ENCODE assay signal across 29 mouse cellular contexts in genomic region chr9:32368812-32369211, GRCm38 (mm10). TPM values are rescaled to one million over a fixed set of nuclear protein-coding genes. Genes with fewer than 3 reads are reported as not detected.
DNase-seq lines count a peak whose midpoint lies in the region; ATAC-seq and TF ChIP-seq lines count a peak whose summit lies in the region.
"Had no signal": no experiment of that assay in that cellular context is flagged by ENCODE, and none has a peak within 500 bp of the region (broad histone marks: within the 10 kb centered on the region; RNA-seq: fewer than 3 reads in every experiment).

No protein-coding gene starts in this region.

- H3K27me3 ChIP-seq in kidney, embryonic 14.5 days (ENCODE audit: control insufficient read depth, insufficient read depth, low read length), result no peaks in the 10 kb centered on the region
- no peaks in the 10 kb centered on the region for H3K27me3 ChIP-seq in E14TG2a.4 (ENCODE audit: insufficient read depth, low read length)
- H3K27me3 ChIP-seq in forebrain, postnatal 0 days (ENCODE audit: insufficient read depth, low read length), result no peaks in the 10 kb centered on the region
- H3K27me3 ChIP-seq: hindbrain, embryonic 13.5 days; liver, embryonic 15.5 days had no signal

- peak; percentile 76 for DNase-seq in kidney, adult 11 months
- DNase-seq in A20 (ENCODE audit: low read depth, low spot score), result peak; percentile 78
- peak; percentile 71 for DNase-seq in kidney, adult 9 months
- no peak for DNase-seq in c-Kit-positive CD71-positive TER-119-positive erythroid progenitor cells, embryonic 14.5 days (ENCODE audit: low spot score)
- DNase-seq in forebrain, postnatal 0 days, result no peak
- DNase-seq in spleen, postnatal 10 days (ENCODE audit: low spot score in 2 of 2), result no peak
- DNase-seq: cerebellum, adult 18-20 months; cerebellum, postnatal 36 days; gastrocnemius, postnatal 25 days; heart, adult 2 months; liver; thymus, adult 2 months; thymus, postnatal 4 days had no signal

- no peak for TF ChIP-seq CTCF in E14TG2a.4 (conservative IDR thresholded peaks at IDR 0.05; ENCODE audit: low read length)
- TF ChIP-seq CTCF in forebrain, postnatal 0 days (IDR thresholded peaks at IDR 0.05; ENCODE audit: low read depth), result no peak

- H3K4me2 ChIP-seq in kidney, embryonic 14.5 days (replicated peaks; ENCODE audit: low read depth, low read length), result no peak overlapping the region
- H3K4me2 ChIP-seq in forebrain, postnatal 0 days (ENCODE audit: low read depth), result no peak overlapping the region
- H3K4me2 ChIP-seq: hindbrain, embryonic 13.5 days; liver, embryonic 15.5 days; midbrain, embryonic 11.5 days had no signal

- no peaks in the 10 kb centered on the region for H3K36me3 ChIP-seq in kidney, embryonic 14.5 days (ENCODE audit: control insufficient read depth, insufficient read depth, low read length)
- no peaks in the 10 kb centered on the region for H3K36me3 ChIP-seq in E14TG2a.4 (ENCODE audit: insufficient read depth, low read length)
- no peaks in the 10 kb centered on the region for H3K36me3 ChIP-seq in forebrain, postnatal 0 days (ENCODE audit: insufficient read depth)
- H3K36me3 ChIP-seq: hindbrain, embryonic 13.5 days; limb, embryonic 10.5 days; liver, embryonic 15.5 days had no signal

- no peaks in the 10 kb centered on the region for H3K4me1 ChIP-seq in kidney, embryonic 14.5 days (ENCODE audit: control insufficient read depth, insufficient read depth, low read length)
- H3K4me1 ChIP-seq in E14TG2a.4 (replicated peaks; ENCODE audit: low read depth, low read length), result peaks cover 34% of the 10 kb centered on the region
- H3K4me1 ChIP-seq in forebrain, postnatal 0 days (ENCODE audit: insufficient read depth), result no peaks in the 10 kb centered on the region
- H3K4me1 ChIP-seq: limb, embryonic 10.5 days; liver, embryonic 15.5 days had no signal

- H3K27ac ChIP-seq in kidney, embryonic 14.5 days (ENCODE audit: low read depth, low read length), result no peak overlapping the region
- H3K27ac ChIP-seq in forebrain, postnatal 0 days (ENCODE audit: low read depth, low read length), result no peak overlapping the region
- H3K27ac ChIP-seq: heart, adult 2 months; hindbrain, embryonic 13.5 days; limb, embryonic 10.5 days; liver, embryonic 15.5 days; macrophage; stomach, postnatal 0 days had no signal

- WGBS in kidney, embryonic 14.5 days, result 34% methylated on average over 2 of the region's 2 CpGs
- 22% methylated on average over 2 of the region's 2 CpGs for WGBS in forebrain, postnatal 0 days

- no peaks in the 10 kb centered on the region for H3K9me3 ChIP-seq in kidney, embryonic 14.5 days (ENCODE audit: control insufficient read depth, low read length)
- peaks cover 4% of the 10 kb centered on the region for H3K9me3 ChIP-seq in E14TG2a.4 (ENCODE audit: low read length)
- no peaks in the 10 kb centered on the region for H3K9me3 ChIP-seq in forebrain, postnatal 0 days (ENCODE audit: low read length)
- H3K9me3 ChIP-seq: hindbrain, embryonic 13.5 days; limb, embryonic 10.5 days; liver, embryonic 15.5 days had no signal

- no peak overlapping the region for H3K4me3 ChIP-seq in kidney, embryonic 14.5 days (ENCODE audit: low read length)
- H3K4me3 ChIP-seq in E14TG2a.4 (replicated peaks; ENCODE audit: low read length), result peak overlapping the region; percentile 18
- no peak overlapping the region for H3K4me3 ChIP-seq in forebrain, postnatal 0 days (ENCODE audit: low read depth, low read length)
- H3K4me3 ChIP-seq: heart, adult 2 months; hindbrain, embryonic 13.5 days; limb, embryonic 10.5 days; liver, embryonic 15.5 days had no signal

- no peak overlapping the region for H3K9ac ChIP-seq in kidney, embryonic 14.5 days (ENCODE audit: low read depth, low read length)
- no peak overlapping the region for H3K9ac ChIP-seq in forebrain, postnatal 0 days
- H3K9ac ChIP-seq: hindbrain, embryonic 13.5 days; liver, embryonic 15.5 days had no signal

- no peak for ATAC-seq in kidney, embryonic 14.5 days (ENCODE audit: low FRiP score, low TSS enrichment)
- ATAC-seq in forebrain, postnatal 0 days, result no peak
- ATAC-seq: forebrain, embryonic 16.5 days had no signal

RNA-seq across cellular contexts. Expression of gene Kcnj1, which starts 3.5 kb away (rescaled TPM):
- polyA plus RNA-seq in kidney, embryonic 14.5 days (2014; fragmentation: Nextera tagmentation; extraction: Ambion mirVana), result 1.4 and 3.3 TPM in 2 replicates
- not detected in 2 replicates for total RNA-seq in forebrain, postnatal 0 days (2014; rRNA removed)
- polyA plus RNA-seq in forebrain, postnatal 0 days (2015; fragmentation: Nextera tagmentation; extraction: Ambion mirVana), result not detected in 2 replicates
- total RNA-seq: gastrocnemius, postnatal 25 days; heart, adult 2 months; heart, postnatal 25 days; layer of hippocampus, postnatal 14 days; left cerebral cortex, adult 8-10 months had no signal
- polyA plus RNA-seq: C2C12; forebrain, embryonic 16.5 days; heart, adult 2 months; heart, embryonic 14.5 days; hindbrain, embryonic 13.5 days; limb, embryonic 10.5 days; liver, embryonic 15.5 days; lung, embryonic 16.5 days; macrophage; midbrain, embryonic 11.5 days; small intestine, adult 2 months; stomach, postnatal 0 days had no signal

RNA-seq across cellular contexts. Expression of gene Kcnj5, which starts 24.7 kb away (rescaled TPM):
- 0.40 and 1.2 TPM in 2 replicates for polyA plus RNA-seq in kidney, embryonic 14.5 days (2014; fragmentation: Nextera tagmentation; extraction: Ambion mirVana)
- total RNA-seq in forebrain, postnatal 0 days (2014; rRNA removed), result 1.2 and 2.8 TPM in 2 replicates
- polyA plus RNA-seq in forebrain, postnatal 0 days (2015; fragmentation: Nextera tagmentation; extraction: Ambion mirVana), result 0.45 and 0.88 TPM in 2 replicates
- total RNA-seq: gastrocnemius, postnatal 25 days had no signal
- polyA plus RNA-seq: C2C12 had no signal

Comparison
In these comparisons a context has a peak if more than half of its experiments do, and no peak if none do; other contexts are left out.
1. DNase-seq: peak in kidney, adult 11 months (single experiment), A20 (single experiment) and kidney, adult 9 months (single experiment); none in c-Kit-positive CD71-positive TER-119-positive erythroid progenitor cells, embryonic 14.5 days (single experiment), forebrain, postnatal 0 days (single experiment) and spleen, postnatal 10 days (0 of 2).